Mouse (Mus musculus) stomach, postnatal 0 days (tissue): ENCODE results near the gene Arfgef3.

ENCODE experiments used
- CTCF ChIP-seq: IDR thresholded peaks from 2 replicates; pipeline ENCODE4 v1.5.1; 2016; ENCODE audit warnings: antibody characterized with exemption, low read depth, mild to moderate bottlenecking, moderate library complexity
- EP300 ChIP-seq: optimal IDR thresholded peaks from 2 replicates; pipeline ENCODE3; 2016; ENCODE audit warnings: antibody characterized with exemption

DNA sequence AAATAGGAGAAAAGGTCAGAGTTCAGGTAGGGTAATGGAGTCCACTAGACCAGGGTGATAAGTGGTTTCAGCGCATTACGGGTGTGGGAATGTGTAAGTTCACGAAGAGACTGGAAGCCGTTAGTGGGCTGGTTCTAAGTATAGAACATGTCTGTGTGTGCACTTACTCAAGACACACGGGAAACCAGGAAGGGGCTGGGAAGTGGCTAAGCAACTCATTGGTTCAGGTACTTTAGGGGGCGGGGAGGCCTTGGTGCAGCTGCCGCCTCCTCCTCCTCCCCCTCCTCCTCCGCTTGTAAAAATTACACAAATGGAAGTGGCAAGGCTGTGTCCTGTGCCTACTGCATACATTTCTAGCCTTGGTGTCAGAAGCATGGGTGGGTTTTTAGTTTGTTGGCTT is 211.5 kb downstream of the Arfgef3 start:
- TF ChIP-seq CTCF (no peak), EP300 (no peak)
